Mouse (Mus musculus): ENCODE results near the gene Ubxn10.

Ubxn10 gene

GRCm38 (mm10) chr4:138737031-138737430 is at the start of gene Ubxn10:
Gene Ubxn10, minus strand, starts transcription at chr4:138737167.
- peak; percentile 25 for DNase-seq (ENCODE audit: low spot score)

GRCm38 (mm10) chr4:138786141-138786540 is 49.2 kb upstream of the Ubxn10 start:
- no peak for DNase-seq (ENCODE audit: low spot score)

- no peak for DNase-seq (ENCODE audit: low spot score)
Observed at GRCm38 (mm10) chr4:138785721-138786120, 48.8 kb upstream of the Ubxn10 start.

- no peak for DNase-seq (ENCODE audit: low spot score)
Observed at GRCm38 (mm10) chr4:138782098-138782497, 45.1 kb upstream of the Ubxn10 start.

- no peak for DNase-seq (ENCODE audit: low spot score)
Observed at GRCm38 (mm10) chr4:138780300-138780699, 43.3 kb upstream of the Ubxn10 start.

- DNase-seq (ENCODE audit: low spot score): no peak
Observed at GRCm38 (mm10) chr4:138777417-138778407, 40.7 kb upstream of the Ubxn10 start.

- no peak for DNase-seq (ENCODE audit: low spot score)
Observed at GRCm38 (mm10) chr4:138775435-138775834, 38.5 kb upstream of the Ubxn10 start, which contains the start of gene Pla2g2d. Gene Pla2g2d, plus strand, starts transcription at chr4:138775735.

GRCm38 (mm10) chr4:138772386-138772785 is 35.4 kb upstream of the Ubxn10 start:
- no peak for DNase-seq (ENCODE audit: low spot score)

- DNase-seq (ENCODE audit: low spot score): no peak
Observed at GRCm38 (mm10) chr4:138771970-138772369, 35.0 kb upstream of the Ubxn10 start.

GRCm38 (mm10) chr4:138762266-138762665 is 25.3 kb upstream of the Ubxn10 start:
- no peak for DNase-seq (ENCODE audit: low spot score)

GRCm38 (mm10) chr4:138757416-138757815 is 20.4 kb upstream of the Ubxn10 start, which contains the start of gene Pla2g2f:
Gene Pla2g2f, minus strand, starts transcription at chr4:138757626.
- no peak for DNase-seq (ENCODE audit: low spot score)

GRCm38 (mm10) chr4:138755983-138756382 is 19.0 kb upstream of the Ubxn10 start:
- DNase-seq (ENCODE audit: low spot score): no peak

GRCm38 (mm10) chr4:138755439-138755838 is 18.5 kb upstream of the Ubxn10 start:
- no peak for DNase-seq (ENCODE audit: low spot score)

GRCm38 (mm10) chr4:138754432-138754831 is 17.5 kb upstream of the Ubxn10 start:
- DNase-seq (ENCODE audit: low spot score): no peak

- DNase-seq (ENCODE audit: low spot score): no peak
Observed at GRCm38 (mm10) chr4:138753608-138754007, 16.6 kb upstream of the Ubxn10 start.

- no peak for DNase-seq (ENCODE audit: low spot score)
Observed at GRCm38 (mm10) chr4:138752603-138753002, 15.6 kb upstream of the Ubxn10 start.

- peak; percentile 21 for DNase-seq (ENCODE audit: low spot score)
Observed at GRCm38 (mm10) chr4:138748369-138749072, 11.6 kb upstream of the Ubxn10 start.

GRCm38 (mm10) chr4:138747851-138748250 is 10.9 kb upstream of the Ubxn10 start:
- no peak for DNase-seq (ENCODE audit: low spot score)

- DNase-seq (ENCODE audit: low spot score): no peak
Observed at GRCm38 (mm10) chr4:138746866-138747265, 9.9 kb upstream of the Ubxn10 start.

GRCm38 (mm10) chr4:138745884-138746283 is 8.9 kb upstream of the Ubxn10 start:
- DNase-seq (ENCODE audit: low spot score): no peak

- no peak for DNase-seq (ENCODE audit: low spot score)
Observed at GRCm38 (mm10) chr4:138739136-138739851, 2.3 kb upstream of the Ubxn10 start.

GRCm38 (mm10) chr4:138734863-138735262 is 2.1 kb downstream of the Ubxn10 start:
- no peak for DNase-seq (ENCODE audit: low spot score)

All from urinary bladder, postnatal 25 days (tissue).